Mouse (Mus musculus): ENCODE results near the gene Adipor2.
"Not testable (repeated sequence)": the region's sequence is repeated elsewhere in the genome, so short reads cannot be mapped to it uniquely, and the experiment has no call there.

Gene Adipor2

GRCm38 (mm10) chr6:119392836-119393235 is 24.7 kb downstream of the Adipor2 start:
- no peak for DNase-seq (ENCODE audit: low read depth in 2 of 2, low spot score in 2 of 2)

- no peak for DNase-seq (ENCODE audit: low read depth in 2 of 2, low spot score in 2 of 2)
Observed at GRCm38 (mm10) chr6:119390728-119391127, 26.8 kb downstream of the Adipor2 start.

- no peak for DNase-seq (ENCODE audit: low read depth in 2 of 2, low spot score in 2 of 2)
Observed at GRCm38 (mm10) chr6:119389089-119389488, 28.4 kb downstream of the Adipor2 start.

GRCm38 (mm10) chr6:119388650-119389012 is 28.9 kb downstream of the Adipor2 start:
- DNase-seq (ENCODE audit: low read depth in 2 of 2, low spot score in 2 of 2): peak; percentile 94 to 96

GRCm38 (mm10) chr6:119387801-119388649 is 29.5 kb downstream of the Adipor2 start:
- peak in 1 of 2 experiments; percentile 19 for DNase-seq (ENCODE audit: low read depth in 2 of 2, low spot score in 2 of 2)

DNA sequence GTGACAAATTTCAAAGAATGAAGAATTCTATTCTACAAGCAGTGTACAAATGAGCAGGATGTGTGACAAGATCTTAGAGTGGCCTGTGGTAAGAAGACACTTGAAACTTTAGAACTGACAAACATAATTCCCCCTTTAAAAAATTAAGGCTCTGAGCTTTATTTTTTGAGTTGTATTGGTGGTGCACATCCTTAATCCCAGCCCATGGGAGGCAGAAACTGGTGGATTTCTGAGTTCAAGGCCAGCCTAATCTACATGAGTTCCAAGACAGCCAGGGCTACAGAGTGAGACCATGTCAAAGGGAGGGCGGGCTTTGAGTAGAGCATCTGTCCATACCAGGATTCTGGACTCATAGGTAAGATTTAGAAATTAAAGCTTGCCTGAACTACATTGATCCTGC is 30.7 kb downstream of the Adipor2 start:
- DNase-seq (ENCODE audit: low read depth in 2 of 2, low spot score in 2 of 2): no peak

- DNase-seq (ENCODE audit: low read depth in 2 of 2, low spot score in 2 of 2): no peak
Observed at GRCm38 (mm10) chr6:119386421-119386820, 31.1 kb downstream of the Adipor2 start.

DNA sequence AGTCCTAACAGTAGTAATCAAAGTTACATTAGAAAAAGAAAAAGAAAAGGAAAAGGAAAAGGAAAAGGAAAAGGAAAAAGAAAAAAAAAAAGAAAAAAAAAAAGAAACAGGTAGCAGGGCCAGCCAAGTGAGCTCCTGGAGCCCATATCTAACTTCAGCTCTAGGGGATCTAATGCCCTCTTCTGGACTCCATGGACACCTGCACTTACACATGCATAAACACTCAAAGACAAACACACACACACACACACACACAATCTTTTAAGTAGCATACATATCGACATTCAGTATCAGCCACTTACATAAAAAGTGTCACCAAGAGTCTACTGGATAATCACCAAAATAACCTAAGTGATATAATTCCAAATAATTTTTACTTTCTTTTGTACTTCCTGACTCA is 31.8 kb downstream of the Adipor2 start:
- no peak for DNase-seq (ENCODE audit: low read depth in 2 of 2, low spot score in 2 of 2)

- DNase-seq (ENCODE audit: low read depth in 2 of 2, low spot score in 2 of 2): no peak
Observed at GRCm38 (mm10) chr6:119378631-119379030, 38.9 kb downstream of the Adipor2 start.

DNA sequence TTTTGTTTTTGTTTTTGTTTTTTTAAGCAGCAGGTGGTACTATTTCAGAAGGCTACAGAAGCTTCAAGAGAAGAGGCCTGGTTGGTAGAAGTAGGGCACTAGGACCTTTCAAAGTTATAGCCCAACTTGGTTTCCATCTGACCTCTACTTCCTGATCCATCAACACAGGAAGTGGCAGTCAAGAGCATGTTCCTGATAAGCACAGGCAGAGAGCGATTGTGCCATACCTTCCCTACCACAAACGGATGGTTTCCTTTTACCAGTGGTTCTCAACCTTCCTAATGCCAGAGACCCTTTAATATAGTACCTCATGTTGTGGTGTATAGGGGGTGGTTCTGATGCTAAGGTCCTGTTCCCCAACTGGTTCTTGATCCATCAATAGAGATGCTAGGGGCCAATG is 39.9 kb downstream of the Adipor2 start:
- no peak for DNase-seq (ENCODE audit: low read depth in 2 of 2, low spot score in 2 of 2)

DNA sequence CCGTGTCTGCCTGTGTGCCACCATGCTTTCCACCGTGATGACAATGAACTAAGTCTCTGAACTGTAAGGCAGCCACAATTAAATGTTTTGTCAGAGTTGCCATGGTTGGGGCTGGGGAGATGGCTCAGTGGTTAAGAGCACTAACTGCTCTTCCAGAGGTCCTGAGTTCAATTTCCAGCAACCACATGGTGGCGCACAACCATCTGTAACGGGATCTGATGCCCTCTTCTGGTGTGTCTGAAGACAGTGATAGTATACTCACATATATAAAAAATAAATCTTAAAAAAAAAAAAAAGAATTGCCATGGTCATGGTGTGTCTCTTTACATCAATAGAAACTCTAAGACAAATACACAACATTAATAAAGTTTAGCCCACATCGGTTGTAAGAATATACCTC is 42.5 kb downstream of the Adipor2 start:
- DNase-seq (ENCODE audit: low read depth in 2 of 2, low spot score in 2 of 2): no peak

GRCm38 (mm10) chr6:119373000-119373705 is 44.4 kb downstream of the Adipor2 start:
- no peak for DNase-seq (ENCODE audit: low read depth in 2 of 2, low spot score in 2 of 2)

- DNase-seq (ENCODE audit: low read depth in 2 of 2, low spot score in 2 of 2): no peak
Observed at GRCm38 (mm10) chr6:119372237-119372636, 45.3 kb downstream of the Adipor2 start.

GRCm38 (mm10) chr6:119371624-119372023 is 45.9 kb downstream of the Adipor2 start:
- no peak for DNase-seq (ENCODE audit: low read depth in 2 of 2, low spot score in 2 of 2)

GRCm38 (mm10) chr6:119367382-119367781 is 50.1 kb downstream of the Adipor2 start:
- DNase-seq (ENCODE audit: low read depth in 2 of 2, low spot score in 2 of 2): no peak

GRCm38 (mm10) chr6:119366800-119367199 is 50.7 kb downstream of the Adipor2 start:
- not testable (repeated sequence) for DNase-seq (ENCODE audit: low read depth in 2 of 2, low spot score in 2 of 2)

DNA sequence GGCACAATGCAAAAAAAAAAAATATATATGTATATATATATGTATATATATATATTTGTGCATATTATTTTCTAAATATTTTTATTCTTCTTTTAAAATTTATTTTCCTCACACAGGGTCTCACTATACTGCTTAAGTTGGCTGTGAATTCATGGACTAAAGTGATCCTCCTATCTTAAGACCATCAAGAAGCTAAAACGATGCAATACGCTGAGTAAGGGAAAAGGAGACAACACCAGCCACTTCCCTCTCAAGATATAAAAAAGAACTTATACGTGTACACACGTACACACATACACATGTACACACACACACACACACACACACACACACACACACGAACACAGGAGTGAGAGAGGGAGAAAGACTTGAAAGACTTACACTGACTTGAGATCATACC is 53.9 kb downstream of the Adipor2 start:
- no peak for DNase-seq (ENCODE audit: low read depth in 2 of 2, low spot score in 2 of 2)

DNA sequence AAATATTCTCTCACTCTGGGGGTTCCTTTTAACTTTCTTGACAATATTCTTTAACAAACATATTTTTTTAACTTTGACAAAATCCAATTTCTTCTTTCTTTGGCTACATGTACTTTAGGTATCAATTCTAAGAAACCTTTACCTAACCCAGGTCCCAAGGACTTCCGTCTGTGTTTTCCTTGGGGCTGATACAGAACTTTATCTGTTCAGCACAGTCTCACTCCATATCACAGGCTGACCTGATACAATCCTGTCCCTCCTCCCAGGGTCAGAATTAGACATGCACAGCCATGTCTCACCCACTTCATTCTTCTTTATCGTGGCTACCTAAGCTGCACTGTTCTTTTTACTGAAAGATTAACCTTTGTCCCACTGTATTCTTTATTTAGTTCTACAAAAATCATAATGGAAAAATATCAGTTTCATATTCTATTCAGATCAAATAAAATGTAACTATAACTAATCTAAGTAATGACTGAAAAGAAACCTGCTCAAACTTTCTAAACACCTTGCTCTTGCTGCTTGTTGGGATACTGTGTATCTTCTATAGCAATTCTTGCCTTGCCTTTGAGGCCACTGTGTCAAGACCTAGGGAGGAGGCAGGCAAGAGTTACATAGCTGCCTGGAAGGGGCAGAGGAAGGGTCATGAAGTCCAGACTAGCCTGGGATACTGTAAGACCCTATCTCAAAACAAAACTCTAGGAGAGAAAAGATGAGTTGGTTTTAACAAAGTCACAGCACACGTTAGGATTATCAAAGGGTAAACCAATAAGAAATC is 56.4 kb downstream of the Adipor2 start:
- no peak for DNase-seq (ENCODE audit: low read depth in 2 of 2, low spot score in 2 of 2)

GRCm38 (mm10) chr6:119360250-119360649 is 57.3 kb downstream of the Adipor2 start:
- not testable (repeated sequence) for DNase-seq (ENCODE audit: low read depth in 2 of 2, low spot score in 2 of 2)

DNA sequence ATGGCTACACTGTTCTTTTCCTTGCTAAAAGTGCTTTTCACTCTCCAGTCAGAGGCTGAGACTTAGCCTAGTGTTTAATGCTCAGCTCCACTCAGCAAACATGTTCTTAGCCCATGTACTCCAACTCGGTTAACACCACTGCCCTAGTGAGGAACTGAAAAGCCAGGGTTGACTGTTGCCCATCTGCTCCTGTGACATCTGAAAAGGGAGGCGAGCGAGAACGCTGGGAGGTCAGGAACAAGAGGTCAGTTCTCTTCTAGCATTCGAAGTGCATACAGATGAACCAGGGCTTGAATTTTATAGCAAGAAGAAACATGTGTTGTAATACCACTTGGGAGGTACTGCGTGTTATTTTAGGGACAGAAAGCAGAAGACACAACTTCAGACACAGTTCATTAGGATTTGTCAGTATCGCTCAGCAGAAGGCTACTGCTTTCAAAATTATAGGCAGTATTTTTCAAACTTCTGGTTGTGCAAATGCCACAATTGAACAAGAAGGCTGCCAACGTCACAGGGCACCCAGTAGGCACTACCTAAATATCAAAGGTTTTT is 59.4 kb downstream of the Adipor2 start:
- no peak for DNase-seq (ENCODE audit: low read depth in 2 of 2, low spot score in 2 of 2)

DNA sequence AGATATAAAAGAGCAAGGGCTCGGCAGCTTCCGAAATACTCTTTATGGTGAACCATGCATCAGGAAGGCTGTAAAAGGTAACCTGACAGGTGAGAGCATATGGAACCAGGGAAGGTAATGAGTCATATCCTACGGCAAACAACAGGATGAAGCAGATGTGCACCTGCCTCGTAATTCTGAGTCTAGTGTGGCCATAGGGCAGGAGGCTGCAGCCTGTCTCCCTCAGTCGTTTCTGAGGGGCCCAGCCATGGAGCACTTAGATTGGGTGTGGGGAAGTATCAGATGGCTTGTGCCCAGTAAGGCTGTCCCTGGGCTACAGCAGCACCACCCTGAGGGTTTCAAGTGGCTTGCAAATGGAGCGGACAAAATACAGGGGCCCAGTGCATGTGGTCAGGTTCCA is 65.0 kb downstream of the Adipor2 start:
- DNase-seq (ENCODE audit: low read depth in 2 of 2, low spot score in 2 of 2): no peak

Data from CD8-positive naive resting alpha-beta T cell, adult 2 months (primary cell).